Mouse (Mus musculus): ENCODE data around the gene Gtf2a1l.

DNA sequence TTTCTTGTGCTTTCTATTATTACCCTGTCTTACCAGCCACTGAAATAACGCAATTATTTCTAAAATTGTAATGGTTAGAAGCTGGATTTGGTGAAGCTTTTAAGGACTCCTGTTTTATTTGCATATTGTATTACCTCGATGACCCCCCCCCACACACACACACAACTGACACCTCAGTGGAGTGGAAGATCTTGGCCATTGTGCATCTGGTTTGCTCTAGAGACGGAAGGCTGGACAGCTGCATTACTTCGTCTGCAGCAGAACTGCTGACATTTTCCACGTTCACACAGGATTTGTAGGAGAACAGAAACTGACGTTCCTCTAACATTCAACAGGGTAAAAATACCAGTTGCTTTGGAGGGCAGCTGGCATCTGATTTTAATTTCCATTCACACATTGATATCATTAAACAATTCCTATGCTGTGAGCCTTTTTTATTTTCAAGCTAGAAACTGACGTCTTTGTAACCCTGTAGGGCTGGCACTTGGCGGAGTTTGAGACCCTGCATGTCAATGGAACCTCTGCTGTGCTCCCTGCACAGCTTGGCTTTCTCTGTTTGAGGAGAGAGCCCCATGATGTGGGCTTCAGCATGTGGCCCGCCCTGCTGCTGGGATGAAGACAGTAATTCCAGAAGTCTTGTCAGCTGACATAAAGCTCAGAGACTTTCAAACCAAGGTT is 28.3 kb downstream of the Gtf2a1l start:
- TF ChIP-seq CTCF (IDR thresholded peaks at IDR 0.05; ENCODE audit: insufficient read depth, low read length), result no peak
- TF ChIP-seq POLR2A (IDR thresholded peaks at IDR 0.05; ENCODE audit: borderline replicate concordance, extremely low read depth, low read depth, low read length), result no peak
